Mouse (Mus musculus): ENCODE results near the gene Plcg1. TPM values are rescaled to one million over a fixed set of nuclear protein-coding genes. Genes with fewer than 3 reads are reported as not detected.

Plcg1 gene
- polyA plus RNA-seq (2012; rRNA removed) = 122 and 158 TPM in 2 replicates

DNA sequence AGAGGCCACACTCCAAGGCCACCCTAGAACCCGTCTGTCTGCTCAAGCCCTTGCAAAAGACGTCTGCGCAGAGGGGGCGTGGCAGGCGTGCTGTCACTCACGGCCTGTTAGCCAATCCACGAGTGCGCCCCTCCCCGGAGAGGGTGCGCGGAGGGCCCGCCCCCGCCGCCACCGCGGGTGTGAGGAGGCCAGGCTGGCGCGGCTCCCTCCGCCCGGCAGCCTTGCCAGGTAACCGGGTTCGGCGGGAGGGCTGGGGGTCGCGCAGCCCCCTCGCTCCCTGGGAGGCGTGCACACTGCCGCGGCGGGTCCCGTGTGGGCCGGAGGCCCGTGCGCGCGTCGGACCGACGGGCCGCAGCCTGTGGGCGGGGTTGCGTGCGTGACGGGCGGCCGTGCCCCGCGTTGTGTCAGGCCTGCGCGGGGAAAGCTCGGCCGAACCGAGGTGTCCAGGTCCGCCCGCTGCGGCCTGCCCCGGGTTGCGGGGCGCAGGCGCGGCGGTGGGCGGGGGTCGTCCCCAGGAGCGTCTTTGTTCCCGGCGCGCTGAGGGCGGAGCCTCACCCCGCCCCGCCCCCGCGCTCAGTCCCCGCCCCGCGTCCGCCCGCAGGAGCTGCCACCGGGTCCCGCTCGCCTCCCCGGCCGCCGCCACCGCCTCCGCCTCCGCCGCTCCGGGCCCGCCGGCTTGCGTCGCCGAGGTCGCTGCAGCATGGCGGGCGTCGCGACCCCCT lies at the start of gene Plcg1:
TSS of gene Plcg1 (plus strand) at position 184 of the 722 bp plus-strand sequence.

Other genes with a start within 250 kb of the Plcg1 start
- gene Top1, start 85.4 kb upstream of the Plcg1 start, polyA plus RNA-seq (2012; rRNA removed) = 21.2 and 33.1 TPM in 2 replicates
- 13.7 and 16.5 TPM in 2 replicates for gene Zhx3, start 141.7 kb downstream of the Plcg1 start, polyA plus RNA-seq (2012; rRNA removed)
- 11.5 and 14.5 TPM in 2 replicates for gene Lpin3, start 149.4 kb downstream of the Plcg1 start, polyA plus RNA-seq (2012; rRNA removed)
- 1.9 and 2.5 TPM in 2 replicates for gene Emilin3, start 181.0 kb downstream of the Plcg1 start, polyA plus RNA-seq (2012; rRNA removed)

All from ovary, adult 2 months (tissue).